Mouse (Mus musculus): Measurements from ENCODE around the gene Ep300.

The Ep300 gene

DNA sequence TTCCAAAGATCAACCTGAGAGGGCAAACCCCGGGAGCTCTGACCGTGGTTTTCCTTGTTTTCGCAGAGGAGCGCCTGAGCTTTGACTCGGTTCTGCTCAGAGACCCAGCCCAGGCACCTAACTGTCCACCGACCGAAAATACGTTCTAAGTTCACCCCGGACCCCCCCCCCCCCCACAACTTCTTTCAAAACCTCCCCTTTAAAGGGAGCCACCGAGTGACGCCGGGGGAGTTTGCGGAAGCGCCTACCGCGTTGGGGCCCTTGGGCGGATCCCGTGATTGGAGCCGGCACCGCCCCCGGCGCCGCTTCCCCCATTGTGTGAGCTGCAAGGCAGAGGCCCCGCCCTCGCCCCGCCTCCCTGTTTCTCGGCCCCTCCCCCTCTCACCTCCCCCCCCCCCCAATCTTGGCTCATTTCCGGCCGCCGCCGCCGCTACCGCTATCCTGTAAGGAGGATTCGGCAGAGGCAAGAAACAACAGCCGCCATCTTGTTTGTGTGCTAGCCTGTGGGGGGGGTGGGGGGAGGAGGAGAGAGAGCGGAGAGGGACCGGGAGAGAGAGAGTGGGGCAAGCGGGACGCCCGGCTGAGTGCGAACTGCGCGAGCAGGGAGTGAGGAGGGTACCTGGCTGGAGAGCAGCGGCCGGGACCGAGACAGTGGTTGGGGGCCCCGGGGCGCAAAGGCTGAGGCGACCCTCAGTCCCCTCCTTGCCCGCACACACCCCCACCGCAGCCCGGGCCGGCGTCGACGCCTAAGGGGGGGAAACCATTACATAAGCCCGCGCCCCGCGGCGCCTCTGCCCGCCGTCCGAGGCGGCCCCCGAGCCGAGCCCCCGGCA is at the start of gene Ep300:
TSS of gene Ep300 (plus strand) at position 439 of the 833 bp plus-strand sequence.
- peak; percentile 96 for DNase-seq (ENCODE audit: low spot score)

DNA sequence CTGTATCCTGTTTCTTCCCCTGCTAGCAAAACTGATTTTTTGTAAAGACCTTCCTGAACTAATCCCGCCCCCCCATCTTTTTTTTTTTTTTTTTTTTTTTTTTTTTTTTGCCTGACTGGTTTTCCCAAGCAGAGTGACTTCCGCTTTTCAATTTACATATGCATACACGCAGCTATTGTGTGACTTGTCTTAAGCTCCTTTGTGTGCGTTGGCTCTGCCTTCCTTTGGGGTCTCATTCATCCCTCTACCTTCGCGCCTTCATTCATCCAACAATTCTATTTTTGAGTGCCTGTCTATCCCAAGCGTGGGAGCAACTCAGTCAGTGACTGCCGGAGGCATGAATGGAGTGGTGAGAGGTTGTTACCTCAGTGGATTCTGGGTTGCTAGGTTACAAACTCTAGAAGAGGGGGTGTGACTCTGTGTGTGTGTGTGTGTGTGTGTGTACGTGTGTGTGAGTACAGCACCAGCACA is 49.2 kb upstream of the Ep300 start:
- no peak for DNase-seq (ENCODE audit: low spot score)

DNA sequence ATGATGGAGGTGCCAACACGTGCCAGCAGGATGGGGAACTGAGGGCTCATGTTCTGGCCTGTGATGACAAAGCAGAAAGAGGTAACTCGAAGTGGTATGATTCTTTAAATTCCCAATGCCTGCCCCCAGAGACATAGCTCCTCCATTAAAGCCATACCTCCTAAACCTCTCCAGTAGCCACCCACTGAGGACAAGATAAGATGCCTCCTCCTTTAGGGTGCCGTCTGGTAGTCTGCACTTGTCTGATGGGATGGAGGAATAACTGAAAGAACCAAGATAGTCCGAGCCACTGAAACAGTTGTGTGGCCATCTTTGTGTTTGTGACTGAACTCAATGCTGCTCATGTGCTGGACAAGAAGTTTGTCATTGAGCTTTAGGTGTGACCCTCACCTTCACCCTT is 47.0 kb upstream of the Ep300 start:
- DNase-seq (ENCODE audit: low spot score), result no peak

DNA sequence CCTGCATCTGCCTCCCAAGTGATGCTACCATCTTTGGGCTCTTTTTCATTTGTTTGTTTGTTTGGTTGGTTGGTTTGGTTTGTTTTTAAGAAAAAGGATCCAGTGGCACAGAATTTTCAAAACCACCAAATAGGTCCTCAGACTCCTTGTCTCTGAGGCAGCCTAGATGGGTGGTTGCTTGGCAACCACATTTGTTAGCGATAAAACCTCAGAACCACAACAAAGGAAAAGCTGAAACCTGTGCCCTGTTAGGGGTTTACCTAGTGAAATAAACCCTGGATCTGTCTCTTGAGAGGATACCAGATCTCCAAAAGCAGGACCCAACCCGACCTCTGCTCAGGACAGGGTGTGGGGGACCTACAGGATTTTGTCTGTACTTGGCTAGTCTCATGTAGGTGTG is 45.6 kb upstream of the Ep300 start:
- DNase-seq (ENCODE audit: low spot score), result no peak

DNA sequence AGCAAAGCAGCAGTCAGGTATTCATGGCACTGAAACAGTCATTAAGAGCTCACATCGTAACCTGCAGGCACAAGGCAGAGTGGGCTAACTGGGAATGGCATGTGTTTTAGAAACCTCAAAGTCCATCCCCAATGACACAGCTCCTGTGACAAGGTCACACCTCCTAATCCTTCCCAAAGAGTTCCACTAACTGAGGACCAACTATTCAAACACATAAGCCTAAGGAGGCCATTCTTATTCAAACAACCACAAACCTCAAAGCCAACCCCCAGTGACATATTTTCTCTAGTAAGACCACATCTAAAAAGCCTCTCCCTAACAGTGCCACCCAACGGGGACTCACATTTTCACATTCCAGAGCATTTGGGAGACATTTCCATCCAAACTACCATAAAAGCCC is 40.2 kb upstream of the Ep300 start:
- no peak for DNase-seq (ENCODE audit: low spot score)

DNA sequence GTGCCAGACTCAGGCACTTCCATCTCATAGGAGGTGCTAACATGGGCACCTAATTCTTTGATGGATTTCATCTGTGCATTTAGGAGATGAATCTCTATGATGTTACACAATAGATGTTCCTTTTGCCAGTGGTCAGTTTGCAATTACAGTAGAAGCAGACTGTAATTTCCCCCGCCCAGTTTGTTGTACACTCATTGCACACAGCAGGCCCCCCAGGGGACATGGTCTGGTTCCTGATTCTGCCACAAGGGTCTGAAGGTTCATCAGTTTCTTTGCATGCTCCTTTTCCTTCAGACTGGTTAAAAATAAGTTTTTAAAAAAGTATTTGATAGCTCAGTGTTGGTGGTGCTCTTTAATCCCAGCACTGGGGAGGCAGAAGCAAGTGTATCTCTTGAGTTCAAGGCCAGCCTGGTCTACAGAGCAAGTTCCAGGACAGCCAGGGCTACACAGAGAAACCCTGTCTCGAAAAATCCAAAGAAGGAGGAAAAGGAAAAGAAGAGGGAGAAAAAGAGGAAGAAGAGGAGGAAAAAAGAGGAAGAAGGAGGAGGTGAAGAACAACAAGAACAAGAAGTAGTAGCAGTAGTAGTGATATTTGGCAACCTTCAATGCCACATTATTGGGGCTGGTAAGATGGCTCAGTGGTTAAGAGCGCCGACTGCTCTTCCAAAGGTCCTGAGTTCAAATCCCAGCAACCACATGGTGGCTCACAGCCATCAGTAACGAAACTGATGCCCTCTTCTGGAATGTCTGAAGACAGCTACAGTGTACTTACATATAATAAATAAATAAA is 39.6 kb upstream of the Ep300 start:
- DNase-seq (ENCODE audit: low spot score), result no peak

DNA sequence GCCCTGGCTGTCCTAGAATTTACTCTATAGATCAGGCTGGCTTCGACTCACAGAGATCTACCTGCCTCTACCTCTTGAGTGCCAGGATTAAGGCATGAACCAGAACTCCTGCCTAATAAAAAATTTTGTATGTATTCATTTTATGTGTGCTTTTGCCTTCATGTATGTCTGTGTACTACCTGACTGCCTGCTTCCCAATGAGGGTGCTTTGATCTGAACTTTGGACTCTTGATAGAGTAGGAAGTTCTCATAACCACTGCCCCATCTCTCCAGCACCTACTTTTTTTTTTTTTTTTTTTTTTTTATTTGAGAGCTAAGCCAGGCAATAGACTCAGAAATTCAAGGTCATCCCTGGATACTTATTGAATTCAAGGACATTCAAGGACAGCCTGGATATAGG is 31.7 kb upstream of the Ep300 start:
- DNase-seq (ENCODE audit: low spot score), result no peak

DNA sequence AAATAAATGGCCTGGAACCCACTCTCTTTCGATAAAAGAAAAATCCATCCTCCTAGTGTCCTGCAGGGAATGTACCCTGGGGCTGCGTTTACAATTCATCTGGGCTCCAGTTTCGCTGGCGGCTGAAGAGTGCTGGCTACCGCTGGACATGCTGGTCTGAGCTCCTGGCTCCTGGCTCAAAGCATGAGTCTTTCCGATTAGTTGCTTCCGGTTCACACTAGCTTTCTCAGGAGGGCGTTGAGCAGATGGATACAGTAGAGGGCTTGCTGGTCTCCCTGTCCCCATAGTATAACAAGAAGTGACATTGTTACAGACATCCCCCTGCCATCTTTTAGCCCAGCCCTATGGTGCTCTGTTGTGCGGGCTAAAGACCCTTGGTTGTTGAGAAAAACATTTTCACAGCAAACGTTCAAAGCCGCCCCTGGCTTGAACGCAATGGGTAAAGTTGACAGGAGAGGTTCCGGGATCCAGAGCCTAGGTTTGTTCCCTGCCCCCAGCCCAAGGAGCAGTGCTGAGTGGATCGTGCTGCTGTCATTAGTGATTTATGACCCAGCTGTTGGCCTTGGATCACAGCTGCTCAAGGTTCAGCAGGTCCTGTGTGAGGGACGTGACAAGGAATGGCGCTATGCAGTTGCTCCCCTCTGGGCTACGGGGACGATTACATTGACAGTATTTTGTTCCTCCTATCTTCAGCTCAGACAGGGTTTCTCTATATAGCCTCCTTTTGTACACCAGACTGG is 30.4 kb upstream of the Ep300 start:
- DNase-seq (ENCODE audit: low spot score), result no peak

DNA sequence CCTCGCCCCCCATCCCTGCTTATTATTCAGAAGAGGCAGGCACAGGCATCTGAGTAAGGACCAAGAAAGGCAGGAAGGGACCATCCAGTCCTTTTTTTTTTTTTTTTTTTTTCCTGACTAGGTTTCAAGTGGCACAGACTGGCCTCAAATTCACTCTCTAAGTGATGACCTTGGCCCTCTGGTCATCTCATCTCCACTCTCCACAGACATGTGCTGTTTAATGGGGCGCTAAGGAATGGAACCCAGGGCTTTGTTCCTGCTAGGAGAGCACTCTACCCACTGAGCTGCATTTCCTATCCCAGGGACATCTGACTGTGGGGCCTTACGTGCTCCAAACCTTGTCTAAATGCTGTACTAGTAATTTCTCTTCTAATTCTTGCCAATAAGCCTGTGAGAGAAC is 29.2 kb upstream of the Ep300 start:
- no peak for DNase-seq (ENCODE audit: low spot score)

DNA sequence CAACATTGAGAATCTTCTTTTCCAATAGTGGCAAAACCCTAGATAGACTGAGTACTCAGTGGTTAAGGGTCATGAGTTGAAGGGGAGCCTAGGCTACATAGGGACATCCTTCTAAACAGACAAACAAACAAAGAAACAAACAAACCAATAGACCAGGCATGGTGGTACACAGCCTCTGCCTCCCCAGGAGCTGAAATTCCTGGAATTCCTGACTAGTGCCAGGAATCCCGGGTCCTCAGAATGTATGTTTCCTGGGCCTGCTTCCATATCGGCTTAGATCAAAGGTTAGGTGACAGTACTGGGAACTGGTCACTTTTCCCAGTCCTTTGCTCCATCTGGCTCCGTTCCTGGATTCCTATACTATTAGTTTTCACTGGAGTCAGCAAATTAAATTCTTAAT is 23.6 kb upstream of the Ep300 start:
- DNase-seq (ENCODE audit: low spot score), result no peak

DNA sequence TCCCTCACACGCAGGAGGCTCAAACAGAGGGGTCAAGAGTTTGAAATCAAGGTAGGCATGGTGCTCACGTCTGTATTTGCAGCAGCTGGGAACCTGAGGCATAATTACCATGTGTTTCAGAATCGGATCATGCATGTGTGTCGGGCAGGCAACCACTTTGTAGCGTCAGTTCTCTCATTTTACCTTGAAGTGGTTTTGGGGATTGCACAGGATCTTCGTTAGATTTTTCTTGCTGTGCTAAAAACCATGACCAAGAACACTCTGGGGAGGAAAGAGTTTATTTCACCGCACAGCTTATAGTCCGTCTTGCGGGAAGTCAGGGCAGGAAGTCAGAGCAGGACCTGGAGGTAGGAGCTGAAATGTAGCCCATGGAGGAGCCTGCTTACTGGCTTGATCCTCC is 23.2 kb upstream of the Ep300 start:
- no peak for DNase-seq (ENCODE audit: low spot score)

DNA sequence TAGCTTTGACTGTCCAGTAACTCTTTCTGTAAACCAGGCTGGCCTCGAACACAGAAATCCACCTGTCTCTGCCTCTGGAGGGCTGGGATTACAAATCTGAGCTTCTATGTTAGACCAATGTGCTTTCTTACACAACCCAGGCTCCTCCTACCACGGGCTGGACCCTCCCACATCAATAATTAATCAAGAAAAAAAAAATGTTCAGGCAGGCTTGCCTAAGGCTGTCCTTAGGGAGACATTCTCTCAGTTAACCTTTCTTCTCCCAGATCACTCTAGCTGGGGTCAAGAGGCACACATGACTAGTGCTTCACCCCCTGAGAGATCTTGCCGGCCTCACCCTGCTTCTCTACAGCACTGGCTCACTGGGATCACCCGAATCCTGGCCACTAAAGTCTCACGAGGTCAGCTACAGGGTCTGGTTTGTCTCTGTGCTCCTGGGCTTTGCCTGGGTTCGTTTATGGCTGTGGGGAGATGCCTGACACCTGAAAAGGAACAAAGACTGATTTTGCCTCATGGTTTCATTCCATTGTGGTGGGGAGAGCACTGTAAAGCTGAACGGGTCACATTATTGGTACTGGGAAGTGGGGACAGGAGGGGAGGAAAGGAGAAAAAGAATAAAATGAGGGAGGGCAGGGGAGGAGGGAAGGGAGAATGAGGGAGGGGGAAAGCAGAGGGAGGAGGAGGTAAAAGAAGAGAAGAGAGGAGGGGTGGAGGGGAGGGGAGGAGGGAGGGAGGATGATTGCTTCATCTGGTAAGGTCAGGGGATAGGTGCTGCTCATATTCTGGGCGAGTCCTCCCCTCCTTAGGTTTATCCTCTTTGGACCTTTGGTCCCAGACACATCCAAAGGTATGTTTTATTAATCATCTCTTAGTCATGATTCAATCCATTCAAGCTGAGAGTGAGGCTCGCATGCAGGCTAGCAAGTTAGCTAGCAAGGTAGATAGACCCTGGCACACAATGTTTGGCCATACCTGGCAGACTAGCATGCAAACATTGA is 22.4 kb upstream of the Ep300 start:
- DNase-seq (ENCODE audit: low spot score), result no peak

DNA sequence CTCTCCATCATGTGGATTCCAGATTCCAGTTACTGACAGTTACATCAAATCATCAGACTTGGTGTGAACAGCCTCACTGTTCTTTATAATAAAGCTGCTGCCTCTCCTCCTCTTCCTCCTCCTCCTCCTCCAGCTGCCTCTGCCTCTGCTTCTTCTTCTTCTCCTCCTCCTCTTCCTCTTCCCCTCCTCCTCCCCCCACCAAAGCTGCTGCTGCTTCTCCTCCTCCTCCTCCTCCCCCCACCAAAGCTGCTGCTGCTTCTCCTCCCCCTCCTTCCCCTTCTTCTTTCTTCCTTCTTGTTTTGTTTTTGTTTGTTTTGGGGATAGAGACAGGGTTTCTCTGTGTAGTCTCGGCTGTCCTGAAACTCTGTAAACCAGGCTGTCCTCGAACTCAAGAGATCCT is 17.1 kb upstream of the Ep300 start:
- DNase-seq (ENCODE audit: low spot score), result no peak

DNA sequence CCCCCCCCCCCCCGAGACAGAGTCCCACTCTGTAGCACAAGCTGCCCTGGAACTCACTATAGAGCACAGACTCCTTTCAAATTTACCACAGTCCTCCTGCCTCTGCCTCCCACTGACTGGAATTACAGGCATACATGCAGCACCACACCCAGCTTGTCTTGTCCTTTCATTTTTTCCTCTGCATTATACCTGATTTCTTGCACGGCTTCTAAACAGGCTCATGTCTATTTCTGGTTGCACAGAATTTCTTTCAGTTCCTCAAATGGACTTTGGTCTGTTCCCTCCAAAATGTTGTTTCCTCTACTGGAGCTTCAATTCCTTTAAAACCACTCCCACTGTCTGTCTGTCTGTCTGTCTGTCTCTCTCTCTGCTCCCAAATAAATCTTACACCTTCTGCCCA is 16.6 kb upstream of the Ep300 start:
- no peak for DNase-seq (ENCODE audit: low spot score)

DNA sequence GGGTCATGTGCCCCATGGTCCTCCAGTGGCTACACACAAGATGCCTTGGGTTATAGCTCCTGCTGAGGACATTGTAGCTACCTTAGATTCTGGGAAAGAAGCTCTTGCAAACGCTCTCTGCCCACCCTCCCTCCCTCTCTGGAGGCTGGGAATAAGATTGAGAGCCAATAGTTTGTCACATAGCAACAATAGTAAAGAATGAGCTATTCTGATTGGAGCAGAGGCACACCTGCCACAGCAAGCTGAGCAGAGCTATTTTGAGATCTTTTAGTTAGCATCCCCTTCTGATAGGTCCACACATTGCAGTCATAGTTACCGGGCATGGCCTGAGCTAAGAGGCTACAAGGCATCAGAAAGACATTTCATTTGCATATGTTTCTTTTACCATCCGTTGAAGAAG is 8.2 kb upstream of the Ep300 start:
- DNase-seq (ENCODE audit: low spot score), result no peak

DNA sequence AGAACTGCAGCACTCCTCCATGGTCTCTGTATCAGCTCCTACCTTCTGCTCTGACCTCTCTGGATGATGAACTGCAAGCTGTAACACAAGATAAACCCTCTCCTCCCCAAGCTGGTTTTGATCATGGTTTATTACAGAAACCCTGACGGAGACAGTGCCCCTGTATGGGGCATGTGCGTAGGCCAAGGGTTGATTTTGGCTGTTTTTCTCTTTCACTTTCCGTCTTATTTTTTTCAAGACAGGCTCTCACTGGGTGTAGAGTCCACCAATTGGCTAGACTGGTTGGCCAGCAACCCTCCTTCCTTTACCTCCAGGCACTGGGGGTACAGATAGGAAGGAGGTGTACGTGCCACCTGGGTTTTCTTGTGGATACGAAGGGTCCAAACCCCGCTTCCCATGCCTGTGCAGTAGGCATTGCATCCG is 7.4 kb upstream of the Ep300 start:
- no peak for DNase-seq (ENCODE audit: low spot score)

DNA sequence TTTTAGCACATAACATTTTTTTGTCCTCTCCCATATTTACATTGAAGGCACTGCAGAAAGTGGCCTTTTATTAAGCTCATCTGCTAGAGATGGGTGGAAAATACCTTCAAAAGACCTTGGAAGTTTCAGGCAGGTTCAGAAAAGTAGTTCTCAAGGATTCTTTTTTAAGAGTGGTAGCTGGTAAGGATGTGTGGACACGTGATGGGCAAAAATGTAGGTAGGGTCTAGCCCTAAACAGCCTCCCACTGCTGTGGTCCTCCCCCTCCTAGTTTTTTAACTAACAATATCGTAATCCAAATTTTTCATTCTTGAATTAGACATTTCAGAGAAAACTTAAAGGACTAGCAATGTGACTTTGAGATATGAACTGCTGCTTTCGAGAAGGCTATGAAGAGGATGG is 685 bp upstream of the Ep300 start:
- DNase-seq (ENCODE audit: low spot score), result no peak

DNA sequence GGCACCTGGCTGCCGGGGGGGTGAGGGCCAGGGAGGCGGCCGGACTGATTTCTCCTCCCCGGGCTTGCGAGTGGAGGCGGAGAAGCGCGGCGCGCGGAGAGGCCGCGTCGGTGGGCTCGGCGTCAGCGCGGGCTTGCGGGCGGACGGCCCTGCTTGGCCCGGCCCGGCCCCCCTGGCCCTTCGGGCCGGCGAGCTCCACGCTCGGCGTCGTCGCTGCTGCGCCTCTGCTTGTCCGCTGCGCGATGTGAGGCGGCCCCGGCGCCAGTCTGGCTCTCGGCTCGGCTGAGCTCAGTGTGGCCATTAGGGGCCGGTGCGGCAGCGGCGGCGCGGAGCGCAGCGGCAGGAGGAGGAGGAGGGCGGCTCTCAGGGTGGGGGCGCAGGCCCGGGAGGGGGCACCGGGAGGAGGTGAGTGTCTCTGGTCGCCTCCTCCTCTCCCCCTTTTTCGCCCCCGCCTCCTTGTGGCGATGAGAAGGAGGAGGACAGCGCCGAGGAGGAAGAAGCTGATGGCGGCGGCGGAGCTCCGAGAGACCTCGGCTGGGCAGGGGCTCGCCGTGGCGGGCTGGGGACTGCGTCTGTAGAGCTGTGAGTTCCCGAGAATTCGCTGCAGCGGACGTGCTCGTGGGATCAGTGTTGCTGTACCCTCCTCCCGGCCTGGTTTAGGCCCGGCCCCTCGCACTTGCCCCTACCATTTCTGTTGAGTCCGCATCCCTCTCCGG is 753 bp downstream of the Ep300 start:
- peak; percentile 88 for DNase-seq (ENCODE audit: low spot score)

DNA sequence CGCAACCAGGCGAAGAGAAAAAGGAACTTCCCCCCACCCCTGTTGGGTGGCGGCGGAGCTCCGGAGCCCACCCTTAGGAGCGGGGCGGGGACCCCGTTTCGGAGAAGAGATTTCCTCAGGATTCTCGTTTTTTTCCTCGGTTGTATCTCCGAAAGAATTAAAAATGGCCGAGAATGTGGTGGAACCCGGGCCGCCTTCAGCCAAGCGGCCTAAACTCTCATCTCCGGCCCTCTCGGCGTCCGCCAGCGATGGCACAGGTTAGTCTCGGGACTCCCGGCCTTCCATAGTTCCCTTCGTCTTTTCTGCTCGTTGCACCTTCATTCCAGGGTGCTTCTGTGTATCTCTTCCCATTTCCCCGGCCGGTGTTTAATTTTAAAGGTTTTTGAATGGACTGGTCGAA is 1.3 kb downstream of the Ep300 start:
- no peak for DNase-seq (ENCODE audit: low spot score)

DNA sequence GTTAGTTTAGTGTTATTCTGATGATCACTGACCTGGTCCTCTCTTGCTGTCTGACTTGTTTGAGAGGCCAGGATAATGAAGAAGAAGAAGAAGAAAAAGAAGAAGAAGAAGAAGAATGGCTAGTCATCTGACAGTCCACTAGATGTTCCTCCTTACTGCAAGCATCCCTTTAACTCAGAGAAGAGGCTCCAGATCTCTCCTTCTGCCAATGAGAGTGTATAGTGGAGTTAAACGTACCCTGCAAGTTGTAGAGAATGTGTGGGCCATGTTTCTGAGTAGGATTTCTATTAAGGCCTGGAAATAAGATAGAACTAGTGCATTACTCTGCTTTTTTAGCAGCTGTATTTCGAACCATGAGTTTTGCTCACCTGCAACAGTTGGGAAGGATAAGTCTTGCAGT is 2.5 kb downstream of the Ep300 start:
- DNase-seq (ENCODE audit: low spot score), result no peak
